Mouse (Mus musculus) neural tube, embryonic 12.5 days (tissue): ENCODE data around the gene Kirrel3. TPM values are rescaled to one million over a fixed set of nuclear protein-coding genes. Genes with fewer than 3 reads are reported as not detected.
A peak's percentile ranks its signal among the peaks of the same experiment; 100 is the strongest.

Source experiments
- ATAC-seq: fragments of 200-750 bp; cut with Nextera tagmentation; 2 replicates; pipeline ENCODE4 v1.8.0; 2017; ENCODE audit warnings: low read depth, mild to moderate bottlenecking, moderate TSS enrichment, moderate library complexity; ENCODE audit not compliant: low FRiP score
- H3K27ac ChIP-seq: fragments of 300-500 bp; sonication (generic); 2 replicates; pipeline ENCODE4 v1.5.1; 2016
- H3K27me3 ChIP-seq: fragments of 300-500 bp; sonication (generic); replicated peaks from 2 replicates; pipeline ENCODE4 v1.6.1; 2016; ENCODE audit warnings: mild to moderate bottlenecking
- H3K36me3 ChIP-seq: fragments of 300-500 bp; sonication (generic); 2 replicates; pipeline ENCODE4 v1.6.1; 2016; ENCODE audit warnings: mild to moderate bottlenecking
- H3K4me1 ChIP-seq: fragments of 300-500 bp; sonication (generic); 2 replicates; pipeline ENCODE4 v1.6.1; 2016
- H3K4me2 ChIP-seq: fragments of 300-500 bp; sonication (generic); replicated peaks from 2 replicates; pipeline ENCODE4 v1.6.1; 2016; ENCODE audit warnings: mild to moderate bottlenecking
- H3K4me3 ChIP-seq: fragments of 300-500 bp; sonication (generic); 2 replicates; pipeline ENCODE4 v1.5.1; 2016
- H3K9ac ChIP-seq: fragments of 300-500 bp; sonication (generic); 2 replicates; pipeline ENCODE4 v1.6.1; 2016; ENCODE audit warnings: mild to moderate bottlenecking
- H3K9me3 ChIP-seq: fragments of 300-500 bp; sonication (generic); 2 replicates; pipeline ENCODE4 v1.6.1; 2016; ENCODE audit warnings: mild to moderate bottlenecking
- WGBS: fragments of 180-500 bp; shearing (Covaris S2); methylation state at CpG from one replicate; pipeline ENCODE4 v1.1.7; 2016; 5-methylcytosine and 5-hydroxymethylcytosine counted together
- polyA plus RNA-seq: library from polyadenylated mRNA; unstranded; fragments of >200 nt; fragmentation: Nextera tagmentation; extraction: Ambion mirVana; gene quantifications from 2 replicates; pipeline ENCODE4 v1.2.1, GENCODE M21; 2016

The Kirrel3 gene
- polyA plus RNA-seq, 1 experiment from 2014 or later, result 12.7 TPM

- no peak overlapping the region for H3K4me3 ChIP-seq
- no peak for ATAC-seq
- H3K9ac ChIP-seq, result no peak overlapping the region
- H3K4me2 ChIP-seq, result no peak overlapping the region
- H3K27ac ChIP-seq, result no peak overlapping the region
- H3K4me1 ChIP-seq, result no peaks in the 10 kb centered on the region
- WGBS, result 96% methylated on average over 6 of the region's 6 CpGs
- no peaks in the 10 kb centered on the region for H3K9me3 ChIP-seq
- no peaks in the 10 kb centered on the region for H3K36me3 ChIP-seq
- H3K27me3 ChIP-seq, result no peaks in the 10 kb centered on the region
These were observed 127.4 kb downstream of the Kirrel3 start for GRCm38 (mm10) chr9:34612886-34613769.

GRCm38 (mm10) chr9:34618099-34618498, 132.4 kb downstream of the Kirrel3 start:
- Histone ChIP-seq H3K27ac (no peak overlapping the region), H3K4me1 (0 out of 2 replicates have a peak, but pooled peaks cover 2% of the 10 kb centered on the region), H3K4me2 (no peak overlapping the region), H3K9ac (no peak overlapping the region), H3K27me3 (no peaks in the 10 kb centered on the region), H3K36me3 (no peaks in the 10 kb centered on the region), H3K4me3 (no peak overlapping the region), H3K9me3 (no peaks in the 10 kb centered on the region)
- WGBS, result 74% methylated on average over 6 of the region's 6 CpGs
- no peak for ATAC-seq

GRCm38 (mm10) chr9:34619913-34620312, 134.2 kb downstream of the Kirrel3 start:
- no peaks in the 10 kb centered on the region for H3K27me3 ChIP-seq
- H3K4me1 ChIP-seq, result 0 out of 2 replicates have a peak, but pooled peaks cover 8% of the 10 kb centered on the region
- no peaks in the 10 kb centered on the region for H3K36me3 ChIP-seq
- no peaks in the 10 kb centered on the region for H3K9me3 ChIP-seq
- no peak for ATAC-seq
- no peak overlapping the region for H3K27ac ChIP-seq
- no peak overlapping the region for H3K9ac ChIP-seq
- H3K4me3 ChIP-seq, result no peak overlapping the region
- H3K4me2 ChIP-seq, result no peak overlapping the region
- WGBS, result 66% methylated on average over 3 of the region's 3 CpGs

GRCm38 (mm10) chr9:34623526-34623925, 137.8 kb downstream of the Kirrel3 start:
- 61% methylated on average over 5 of the region's 5 CpGs for WGBS
- H3K27ac ChIP-seq, result 0 out of 2 replicates have a peak overlapping the region, but pooled peaks have one; percentile 11
- H3K9me3 ChIP-seq, result no peaks in the 10 kb centered on the region
- no peak overlapping the region for H3K4me2 ChIP-seq
- no peak overlapping the region for H3K4me3 ChIP-seq
- ATAC-seq, result no peak
- no peaks in the 10 kb centered on the region for H3K36me3 ChIP-seq
- no peaks in the 10 kb centered on the region for H3K27me3 ChIP-seq
- no peak overlapping the region for H3K9ac ChIP-seq
- 0 out of 2 replicates have a peak, but pooled peaks cover 8% of the 10 kb centered on the region for H3K4me1 ChIP-seq

- 0 out of 2 replicates have a peak overlapping the region, but pooled peaks have one; percentile 11 for H3K27ac ChIP-seq
- no peak overlapping the region for H3K9ac ChIP-seq
- H3K36me3 ChIP-seq, result no peaks in the 10 kb centered on the region
- no peak overlapping the region for H3K4me3 ChIP-seq
- H3K27me3 ChIP-seq, result no peaks in the 10 kb centered on the region
- no peak overlapping the region for H3K4me2 ChIP-seq
- ATAC-seq, result no peak
- no peaks in the 10 kb centered on the region for H3K9me3 ChIP-seq
- 0 out of 2 replicates have a peak, but pooled peaks cover 8% of the 10 kb centered on the region for H3K4me1 ChIP-seq
- 66% methylated on average over 2 of the region's 2 CpGs for WGBS
These were observed 138.3 kb downstream of the Kirrel3 start for GRCm38 (mm10) chr9:34624021-34624420.

GRCm38 (mm10) chr9:34628841-34629240, 143.1 kb downstream of the Kirrel3 start:
- ATAC-seq, result no peak
- Histone ChIP-seq H3K4me3 (no peak overlapping the region), H3K27ac (no peak overlapping the region), H3K27me3 (no peaks in the 10 kb centered on the region), H3K36me3 (no peaks in the 10 kb centered on the region), H3K9ac (no peak overlapping the region), H3K4me2 (no peak overlapping the region), H3K9me3 (no peaks in the 10 kb centered on the region), H3K4me1 (no peaks in the 10 kb centered on the region)
- 66% methylated on average over 3 of the region's 3 CpGs for WGBS

- Histone ChIP-seq H3K36me3 (no peaks in the 10 kb centered on the region), H3K9ac (no peak overlapping the region), H3K4me3 (no peak overlapping the region), H3K9me3 (no peaks in the 10 kb centered on the region), H3K27me3 (no peaks in the 10 kb centered on the region), H3K4me2 (no peak overlapping the region), H3K4me1 (no peaks in the 10 kb centered on the region), H3K27ac (no peak overlapping the region)
- 82% methylated on average over 6 of the region's 6 CpGs for WGBS
- ATAC-seq, result no peak
These were observed 150.0 kb downstream of the Kirrel3 start for GRCm38 (mm10) chr9:34635696-34636095.

GRCm38 (mm10) chr9:34643917-34644316, 158.2 kb downstream of the Kirrel3 start:
- Histone ChIP-seq H3K27ac (no peak overlapping the region), H3K4me3 (no peak overlapping the region), H3K27me3 (no peaks in the 10 kb centered on the region), H3K36me3 (no peaks in the 10 kb centered on the region), H3K4me2 (no peak overlapping the region), H3K4me1 (0 out of 2 replicates have a peak, but pooled peaks cover 3% of the 10 kb centered on the region), H3K9ac (no peak overlapping the region), H3K9me3 (no peaks in the 10 kb centered on the region)
- WGBS, result 48% methylated on average over 3 of the region's 3 CpGs
- ATAC-seq, result no peak

- no peaks in the 10 kb centered on the region for H3K27me3 ChIP-seq
- 0 out of 2 replicates have a peak, but pooled peaks cover 3% of the 10 kb centered on the region for H3K4me1 ChIP-seq
- WGBS, result 69% methylated on average over 8 of the region's 8 CpGs
- no peak overlapping the region for H3K27ac ChIP-seq
- no peak overlapping the region for H3K4me3 ChIP-seq
- H3K36me3 ChIP-seq, result no peaks in the 10 kb centered on the region
- H3K9ac ChIP-seq, result no peak overlapping the region
- H3K4me2 ChIP-seq, result no peak overlapping the region
- ATAC-seq, result no peak
- H3K9me3 ChIP-seq, result no peaks in the 10 kb centered on the region
These were observed 158.7 kb downstream of the Kirrel3 start for GRCm38 (mm10) chr9:34644392-34644791.

GRCm38 (mm10) chr9:34646831-34647230, 161.1 kb downstream of the Kirrel3 start:
- WGBS, result 85% methylated on average over 9 of the region's 9 CpGs
- 0 out of 2 replicates have a peak, but pooled peaks cover 3% of the 10 kb centered on the region for H3K4me1 ChIP-seq
- ATAC-seq, result no peak
- no peaks in the 10 kb centered on the region for H3K36me3 ChIP-seq
- no peak overlapping the region for H3K4me3 ChIP-seq
- no peak overlapping the region for H3K27ac ChIP-seq
- H3K9me3 ChIP-seq, result no peaks in the 10 kb centered on the region
- H3K4me2 ChIP-seq, result no peak overlapping the region
- no peaks in the 10 kb centered on the region for H3K27me3 ChIP-seq
- no peak overlapping the region for H3K9ac ChIP-seq

GRCm38 (mm10) chr9:34652278-34652677, 166.6 kb downstream of the Kirrel3 start:
- no peak overlapping the region for H3K9ac ChIP-seq
- ATAC-seq, result no peak
- 77% methylated on average over 3 of the region's 3 CpGs for WGBS

GRCm38 (mm10) chr9:34653141-34653540, 167.4 kb downstream of the Kirrel3 start:
- H3K36me3 ChIP-seq, result no peaks in the 10 kb centered on the region

More at GRCm38 (mm10) chr9:34652278-34652677, 166.6 kb downstream of the Kirrel3 start:
- no peaks in the 10 kb centered on the region for H3K27me3 ChIP-seq
- no peaks in the 10 kb centered on the region for H3K9me3 ChIP-seq
- H3K36me3 ChIP-seq, result no peaks in the 10 kb centered on the region
- no peak overlapping the region for H3K4me3 ChIP-seq
- no peak overlapping the region for H3K4me2 ChIP-seq
- H3K27ac ChIP-seq, result no peak overlapping the region
- no peaks in the 10 kb centered on the region for H3K4me1 ChIP-seq

More at GRCm38 (mm10) chr9:34653141-34653540, 167.4 kb downstream of the Kirrel3 start:
- Histone ChIP-seq H3K27me3 (no peaks in the 10 kb centered on the region), H3K4me3 (no peak overlapping the region), H3K27ac (no peak overlapping the region), H3K9me3 (no peaks in the 10 kb centered on the region), H3K4me1 (no peaks in the 10 kb centered on the region), H3K4me2 (no peak overlapping the region), H3K9ac (no peak overlapping the region)
- ATAC-seq, result no peak
- 93% methylated on average over 1 of the region's 1 CpGs for WGBS
